Mouse (Mus musculus) mouse trophoblast stem cell (cell line): ENCODE data around the gene Usp38.

Experiments
- in situ Hi-C, 2 experiments: fragments of 300-500 bp; cut with MseI, MboI; formaldehyde crosslinking; loops; 2 replicates in 1 of 2; 3 replicates in 1 of 2; pipeline ENCODE4 v1.15.1; 2025

The Usp38 gene

DNA sequence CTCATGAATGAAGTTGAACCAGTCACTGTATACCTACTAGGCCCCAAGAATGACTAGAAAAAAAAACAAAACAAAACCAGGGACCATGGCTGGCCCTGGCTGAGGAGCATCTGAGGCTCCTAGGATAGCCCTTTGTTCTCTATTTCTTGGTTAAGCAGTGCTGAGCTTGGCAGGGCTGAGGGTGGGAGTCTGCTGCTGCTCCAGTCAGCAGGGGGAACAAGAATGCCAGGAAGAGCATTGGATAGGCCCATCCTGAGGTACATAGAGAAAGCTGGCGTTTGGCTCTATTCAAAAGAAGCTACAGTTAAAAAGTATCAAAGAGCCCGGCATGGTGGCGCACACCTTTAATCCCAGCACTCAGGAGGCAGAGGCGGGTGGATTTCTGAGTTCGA is 52.1 kb downstream of the Usp38 start:
- in situ Hi-C loops = no loop called here

DNA sequence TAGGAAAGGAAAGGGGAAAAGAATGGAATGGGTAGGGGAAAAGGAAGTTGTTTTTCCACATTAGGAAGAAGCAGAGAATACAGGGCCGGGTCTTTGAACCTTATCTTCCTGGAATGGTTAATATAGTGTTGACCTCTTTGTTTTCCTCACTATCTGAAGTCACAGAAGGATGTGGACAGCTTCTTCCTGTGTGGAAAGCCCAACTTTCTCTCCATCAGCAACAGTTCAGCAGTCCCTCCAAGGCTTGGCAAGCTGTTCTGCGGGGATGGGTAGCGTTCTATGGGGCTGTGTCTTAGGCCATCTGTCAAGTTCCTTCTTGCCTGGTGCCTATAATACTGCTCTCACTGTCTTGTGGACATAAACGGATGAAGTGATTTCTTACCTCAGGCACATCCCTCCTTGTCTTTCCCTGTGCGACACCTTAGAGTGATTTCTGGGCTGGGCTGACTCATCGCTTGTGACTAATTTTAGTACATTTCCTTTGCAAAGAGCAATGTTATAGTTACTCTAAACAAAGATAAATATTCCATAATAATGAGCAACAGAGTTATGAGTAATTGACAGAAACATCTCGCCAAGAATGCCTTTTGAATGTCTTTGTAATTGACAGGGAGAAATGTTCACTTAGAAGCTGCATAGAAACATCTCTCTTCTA is 52.7 kb downstream of the Usp38 start:
- in situ Hi-C loops = no loop called here

DNA sequence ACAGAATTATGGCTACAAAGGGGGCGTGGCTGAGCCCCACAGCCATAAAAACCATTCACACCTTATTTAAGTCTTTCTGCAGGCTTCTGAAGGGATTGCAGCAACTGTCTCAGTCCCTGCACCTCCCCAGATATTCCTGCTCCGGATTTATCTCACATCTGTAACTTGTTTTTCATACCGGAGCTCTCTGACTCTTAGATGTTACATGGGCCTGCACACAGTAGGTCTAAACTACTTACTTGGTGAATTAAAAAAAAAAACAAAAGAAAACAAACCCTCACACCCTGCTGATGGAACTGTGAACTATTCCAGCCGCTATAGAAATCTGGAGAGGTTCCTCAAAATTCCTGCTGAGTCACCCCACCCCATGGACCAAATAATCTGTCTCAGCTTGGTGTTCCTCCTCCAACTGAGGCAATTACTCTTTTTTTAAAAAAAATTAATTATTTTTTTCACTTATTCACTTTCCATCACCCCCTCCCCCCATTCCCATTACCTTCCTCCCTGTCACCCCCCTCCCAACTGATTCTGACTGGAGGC is 53.6 kb downstream of the Usp38 start:
- in situ Hi-C loops = no loop called here

DNA sequence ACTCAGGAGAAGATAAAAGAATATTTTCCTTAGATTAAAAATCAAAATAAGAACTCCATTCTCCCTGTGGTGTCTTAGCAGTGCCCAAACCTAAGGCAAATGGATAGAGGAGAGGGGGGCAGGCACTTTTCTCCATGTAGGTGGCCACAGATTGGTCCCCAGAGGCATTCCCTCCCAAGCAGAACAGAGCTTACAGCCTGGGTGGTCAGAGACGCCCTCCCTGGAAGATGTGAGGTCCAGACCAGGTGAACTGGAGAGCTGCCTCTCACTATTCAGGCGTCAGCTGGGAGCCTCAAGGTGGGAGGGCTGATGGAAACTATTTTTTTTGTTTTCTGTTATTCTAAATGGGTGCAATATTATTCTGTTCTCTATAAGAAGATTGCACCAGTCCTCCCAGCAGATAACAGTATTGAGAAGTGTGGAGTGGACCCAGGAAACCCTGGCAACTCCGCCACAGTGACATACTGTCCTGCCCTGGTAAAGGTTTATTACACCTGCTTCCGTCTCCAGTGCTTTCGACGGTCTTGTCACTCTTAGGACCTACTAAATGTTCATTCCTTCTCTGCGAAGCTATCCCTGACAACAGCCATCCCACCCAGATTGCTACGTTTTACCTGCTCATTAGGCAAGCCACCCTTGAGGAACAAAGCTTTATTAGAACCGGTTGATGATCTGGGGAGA is 55.0 kb downstream of the Usp38 start:
- in situ Hi-C loops = no loop called here

DNA sequence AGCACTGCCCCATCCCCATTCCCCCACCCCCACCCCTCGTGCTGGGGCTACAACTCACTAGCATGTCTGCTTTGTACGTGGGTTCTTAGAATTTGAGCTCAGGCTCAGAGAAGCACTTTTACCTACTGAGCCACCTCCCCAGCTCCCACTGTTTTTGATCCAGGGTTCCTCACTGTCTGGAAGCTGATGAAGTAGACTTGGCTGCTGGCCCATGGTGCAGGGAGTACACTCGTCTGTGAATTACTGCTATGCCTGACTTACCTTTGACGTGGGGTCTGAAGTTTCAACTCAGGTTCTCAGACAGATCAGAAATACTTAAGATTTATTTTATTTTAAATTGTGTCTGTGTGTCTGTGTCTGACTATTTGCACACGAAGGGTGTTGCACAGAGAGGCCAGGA is 57.0 kb downstream of the Usp38 start:
- in situ Hi-C loops = no loop called here

DNA sequence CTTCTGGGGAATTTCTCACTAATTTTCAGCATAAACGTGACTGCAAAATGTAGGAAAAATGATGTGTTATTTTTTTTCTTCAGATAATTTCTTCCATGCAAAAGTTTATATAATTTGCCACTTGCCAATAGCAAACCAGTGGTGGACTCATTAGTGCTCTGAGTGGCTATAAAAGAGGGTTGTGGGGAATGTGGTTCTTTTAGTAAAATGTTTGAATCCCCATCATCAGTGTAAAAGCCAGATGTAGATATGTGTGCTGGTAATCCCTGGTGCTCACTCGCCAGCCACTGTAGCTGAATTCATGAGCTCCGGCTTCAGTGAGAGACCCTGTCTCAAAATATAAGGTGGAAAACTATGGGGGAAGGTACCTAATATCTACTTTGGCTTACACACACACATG is 61.8 kb downstream of the Usp38 start:
- in situ Hi-C loops = no loop called here

DNA sequence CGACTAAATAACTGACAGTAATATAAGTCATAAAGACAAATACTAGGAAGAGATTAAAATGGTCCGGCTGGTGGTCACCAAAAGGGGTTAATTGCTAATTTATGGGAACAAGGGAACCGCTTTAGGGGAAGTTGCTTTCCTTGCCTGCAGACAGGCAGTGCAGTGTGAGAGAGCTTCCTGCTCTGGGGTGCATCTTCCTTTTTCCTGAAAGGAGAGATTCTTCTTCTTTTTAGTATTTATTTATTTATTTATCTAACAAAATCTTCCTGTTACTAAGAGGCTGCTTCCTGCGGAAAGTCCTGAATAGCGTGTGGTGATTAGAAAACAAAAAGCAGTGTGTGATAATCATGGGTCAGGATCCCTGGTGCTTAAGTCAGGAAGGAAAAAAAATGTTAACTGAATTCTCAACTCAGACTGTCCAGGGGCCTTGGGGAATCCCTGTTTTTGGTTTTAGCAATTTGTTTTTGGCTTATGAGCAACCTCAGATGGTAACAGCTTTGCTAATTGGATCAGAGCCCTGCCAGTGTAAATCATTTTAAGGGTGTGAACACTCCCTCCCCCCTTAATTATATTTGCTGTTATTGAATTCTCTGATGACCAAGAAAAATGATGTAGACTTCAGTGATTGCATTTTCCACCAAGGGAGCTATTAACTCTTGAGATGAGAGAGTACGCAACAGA is 62.4 kb downstream of the Usp38 start:
- in situ Hi-C loops = no loop called here

DNA sequence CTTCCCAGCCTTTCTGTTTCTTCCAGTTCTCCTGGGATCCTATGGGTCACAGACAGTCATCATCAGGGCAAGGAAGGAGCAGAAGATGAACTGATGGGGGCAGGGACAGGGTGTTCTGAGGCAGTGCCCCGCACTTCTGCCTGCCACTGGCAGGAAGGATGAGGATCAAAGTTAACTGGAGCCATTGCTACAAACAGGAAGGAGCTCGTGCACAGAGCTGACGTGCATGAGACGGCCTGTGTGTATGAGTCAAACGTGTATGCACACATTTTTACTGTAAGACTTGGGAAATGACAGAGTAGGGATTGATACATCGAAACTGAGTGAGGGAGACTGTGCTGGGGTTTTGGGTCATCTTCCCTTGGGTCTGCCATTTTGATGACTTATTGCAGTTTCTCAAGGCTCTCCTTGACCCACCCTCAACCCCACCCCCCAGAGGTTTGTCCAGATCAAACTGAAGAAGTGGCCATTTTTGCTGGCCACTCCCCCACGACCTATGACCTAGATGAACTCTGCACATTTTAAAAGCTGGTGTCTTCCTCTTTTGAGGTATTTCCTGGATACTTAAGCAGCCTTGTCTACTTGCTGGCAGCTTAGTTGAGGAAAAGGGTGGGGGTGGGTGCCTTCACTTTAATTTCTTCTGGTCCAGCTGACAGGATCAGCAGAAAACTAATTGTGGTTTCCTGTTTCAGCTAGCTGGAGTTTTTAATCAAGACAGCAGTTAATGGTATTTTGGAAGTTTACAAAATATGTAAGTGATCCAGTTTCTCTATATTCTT is 66.1 kb downstream of the Usp38 start:
- in situ Hi-C loops = no loop called here

DNA sequence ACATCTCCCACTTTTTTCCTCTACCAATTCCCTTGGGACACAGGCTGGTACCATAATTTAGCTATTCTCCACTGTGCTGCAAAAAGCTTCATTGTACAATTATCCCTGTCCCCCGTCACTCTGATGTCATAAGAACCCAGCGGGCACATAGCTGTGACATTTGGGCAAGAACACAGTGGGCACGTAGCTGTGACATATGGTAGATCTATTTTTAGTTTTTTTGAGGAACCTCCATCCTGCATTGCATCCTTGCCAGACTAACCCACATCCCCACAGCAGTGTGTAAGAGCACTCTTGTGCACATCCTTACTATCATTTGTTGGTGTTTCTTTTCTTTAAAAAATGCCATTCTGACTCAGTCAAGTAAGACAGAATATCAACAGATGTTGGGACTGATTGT is 71.0 kb downstream of the Usp38 start:
- in situ Hi-C loops = no loop called here

DNA sequence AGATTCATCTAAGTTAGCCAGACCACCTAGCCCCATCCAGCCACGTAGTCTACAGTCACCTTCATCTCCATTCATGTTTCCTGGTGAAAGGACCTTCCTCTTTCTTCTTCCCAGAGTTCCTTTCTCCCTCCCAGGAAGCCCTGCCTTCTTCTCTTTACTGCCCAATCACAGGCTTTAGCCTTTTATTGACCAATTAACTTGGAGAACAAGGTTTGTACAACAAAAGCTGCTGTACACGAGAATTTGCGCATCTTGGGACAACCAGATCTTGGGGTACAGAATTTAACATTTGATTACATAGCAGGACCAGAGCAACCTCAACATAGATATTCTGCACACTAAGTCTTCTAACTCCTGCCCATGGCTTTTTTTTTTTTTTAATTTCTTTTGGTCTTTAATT is 73.1 kb downstream of the Usp38 start:
- in situ Hi-C loops = no loop called here

DNA sequence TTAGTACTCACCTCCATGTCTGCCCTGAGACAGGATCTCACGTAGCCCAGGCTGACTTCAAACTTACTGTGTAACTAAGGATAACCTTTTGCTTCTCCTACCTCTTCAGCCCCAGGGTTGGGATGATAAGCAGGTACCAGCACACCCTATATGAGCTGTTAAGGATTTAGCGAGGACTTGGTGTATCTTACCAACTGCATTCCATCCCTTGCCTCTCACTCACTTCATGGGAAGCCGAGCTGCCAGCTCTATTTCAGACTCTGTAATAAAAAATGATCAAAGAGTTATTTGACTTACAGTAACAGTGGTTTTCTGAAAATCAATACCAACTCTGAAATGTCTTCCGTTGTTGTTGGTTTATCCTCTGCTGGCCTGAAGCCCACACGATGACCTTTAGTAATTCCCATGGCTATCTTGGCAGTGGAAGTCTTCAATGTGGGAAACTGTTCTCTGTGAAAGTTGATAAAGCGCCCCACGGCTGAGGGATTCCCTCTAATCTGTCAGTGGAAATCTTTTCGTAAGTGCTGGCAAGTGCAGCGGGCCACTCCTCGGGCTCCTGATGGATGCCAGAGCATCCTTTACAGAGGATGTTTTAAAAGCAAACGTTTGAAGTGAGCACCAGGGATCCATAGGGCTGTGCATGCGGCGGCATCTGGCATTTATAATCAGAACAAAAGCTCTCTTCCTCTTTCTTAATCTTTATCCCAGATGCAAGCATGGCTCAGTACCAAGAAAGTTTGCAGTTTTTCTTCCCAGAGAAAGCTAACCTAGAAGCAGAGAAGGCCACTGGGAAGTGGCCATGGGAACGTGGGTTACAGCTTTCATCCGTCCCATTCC is 76.7 kb downstream of the Usp38 start:
- in situ Hi-C loops = no loop called here
